Mouse (Mus musculus): Measurements from ENCODE around the gene Pgc. TPM values are rescaled to one million over a fixed set of nuclear protein-coding genes. Genes with fewer than 3 reads are reported as not detected.

Pgc gene
- polyA plus RNA-seq, 1 experiment from 2014 or later: not detected

DNA sequence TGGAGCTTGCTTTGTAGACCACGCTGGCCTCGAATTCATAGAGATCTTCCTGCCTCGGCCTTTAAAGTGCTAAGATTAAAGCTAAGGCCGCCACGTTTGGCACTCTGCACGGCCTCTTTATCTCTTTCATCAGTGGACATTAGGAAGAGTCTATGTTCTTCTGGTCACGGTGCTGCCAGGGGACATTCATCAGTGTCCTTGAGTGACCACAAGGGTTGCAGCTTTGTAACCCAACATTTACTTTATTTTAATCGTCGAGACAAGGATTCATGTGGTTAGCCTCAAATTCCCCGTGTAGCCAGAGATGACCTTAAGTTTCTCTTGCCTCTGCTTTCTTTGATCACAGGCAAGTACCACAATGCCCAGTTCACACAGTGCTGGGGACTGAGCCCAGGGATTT lies 53.8 kb downstream of the Pgc start:
- ATAC-seq (ENCODE audit: low read depth): no peak
- H3K4me1 ChIP-seq (ENCODE audit: control insufficient read depth, insufficient read depth, low read length): no peaks in the 10 kb centered on the region
- H3K36me3 ChIP-seq (ENCODE audit: control insufficient read depth, insufficient read depth, low read length): no peaks in the 10 kb centered on the region
- no peaks in the 10 kb centered on the region for H3K27me3 ChIP-seq (ENCODE audit: control insufficient read depth, insufficient read depth, low read length)
- H3K9ac ChIP-seq (replicated peaks; ENCODE audit: low read depth, low read length): no peak overlapping the region
- H3K27ac ChIP-seq (ENCODE audit: low read depth, low read length): no peak overlapping the region
- no peak overlapping the region for H3K4me3 ChIP-seq (ENCODE audit: low read depth, low read length)
- no peak overlapping the region for H3K4me2 ChIP-seq (ENCODE audit: low read depth, low read length)
- 87% methylated on average over 10 of the region's 10 CpGs for WGBS
- no peaks in the 10 kb centered on the region for H3K9me3 ChIP-seq (ENCODE audit: control insufficient read depth, low read length)

DNA sequence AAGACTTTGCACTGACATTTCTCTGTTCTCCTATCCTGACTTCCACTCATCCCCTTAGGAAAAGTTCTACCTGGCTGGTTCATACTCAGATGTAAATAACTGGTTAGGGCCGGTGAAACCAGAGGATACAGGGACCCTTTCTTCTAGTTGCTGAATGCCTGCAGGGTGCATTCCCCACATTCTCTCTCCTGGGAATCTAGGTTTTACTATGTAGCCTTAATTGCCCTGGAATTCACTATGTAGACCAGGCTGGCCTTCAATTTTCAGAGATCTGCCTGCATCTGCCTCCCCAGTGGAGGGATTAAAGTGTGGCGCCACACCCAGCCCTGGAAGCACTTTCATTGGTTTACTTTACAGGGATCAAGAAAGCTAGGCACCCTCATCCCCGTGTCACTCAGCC lies 55.8 kb downstream of the Pgc start:
- H3K9ac ChIP-seq (replicated peaks; ENCODE audit: low read depth, low read length): no peak overlapping the region
- no peak overlapping the region for H3K4me3 ChIP-seq (ENCODE audit: low read depth, low read length)
- no peaks in the 10 kb centered on the region for H3K36me3 ChIP-seq (ENCODE audit: control insufficient read depth, insufficient read depth, low read length)
- no peaks in the 10 kb centered on the region for H3K9me3 ChIP-seq (ENCODE audit: control insufficient read depth, low read length)
- H3K27ac ChIP-seq (ENCODE audit: low read depth, low read length): no peak overlapping the region
- no peaks in the 10 kb centered on the region for H3K4me1 ChIP-seq (ENCODE audit: control insufficient read depth, insufficient read depth, low read length)
- no peak for ATAC-seq (ENCODE audit: low read depth)
- 82% methylated on average over 3 of the region's 3 CpGs for WGBS
- H3K4me2 ChIP-seq (ENCODE audit: low read depth, low read length): no peak overlapping the region
- no peaks in the 10 kb centered on the region for H3K27me3 ChIP-seq (ENCODE audit: control insufficient read depth, insufficient read depth, low read length)

DNA sequence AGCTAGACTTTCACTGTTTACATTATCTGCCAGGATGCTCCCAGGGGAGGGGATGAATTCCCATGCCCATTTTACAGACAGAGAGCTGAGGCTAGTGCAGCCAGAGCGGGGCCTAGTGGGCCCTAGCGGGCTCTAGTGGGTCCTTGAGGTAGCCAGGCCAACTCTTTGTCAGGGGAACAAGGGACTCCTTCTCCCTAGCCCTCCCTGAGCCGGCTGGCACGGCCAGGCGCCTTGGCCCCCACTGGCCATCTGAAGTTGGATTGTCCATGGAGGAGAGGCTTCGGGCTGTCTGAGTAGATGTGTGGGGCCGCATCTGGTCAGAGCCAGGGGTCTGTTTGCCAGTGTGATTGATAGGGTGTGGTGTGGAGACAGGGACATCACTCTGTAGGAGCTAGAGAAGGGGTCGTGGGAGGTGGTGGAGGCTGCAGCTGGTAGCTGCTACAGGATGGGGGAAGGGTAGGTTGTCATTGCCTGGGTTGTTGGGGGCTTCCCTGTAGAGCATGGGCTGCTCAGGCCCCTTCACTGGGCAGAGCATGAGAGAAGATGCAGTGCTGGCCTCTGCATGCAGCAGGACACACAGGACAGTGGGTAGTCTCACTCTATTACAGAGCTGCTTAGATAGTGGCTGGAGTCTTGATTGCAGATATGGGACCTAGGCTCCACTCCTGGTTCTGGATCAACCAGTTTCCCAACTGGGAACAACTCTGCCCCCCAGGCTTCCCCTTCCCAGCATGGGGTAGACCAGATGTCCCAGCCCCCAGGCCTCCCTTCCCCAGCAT lies 57.0 kb downstream of the Pgc start:
- H3K9ac ChIP-seq (replicated peaks; ENCODE audit: low read depth, low read length): no peak overlapping the region
- no peaks in the 10 kb centered on the region for H3K4me1 ChIP-seq (ENCODE audit: control insufficient read depth, insufficient read depth, low read length)
- H3K27ac ChIP-seq (ENCODE audit: low read depth, low read length): no peak overlapping the region
- H3K36me3 ChIP-seq (ENCODE audit: control insufficient read depth, insufficient read depth, low read length): no peaks in the 10 kb centered on the region
- no peaks in the 10 kb centered on the region for H3K27me3 ChIP-seq (ENCODE audit: control insufficient read depth, insufficient read depth, low read length)
- no peak overlapping the region for H3K4me3 ChIP-seq (ENCODE audit: low read depth, low read length)
- no peaks in the 10 kb centered on the region for H3K9me3 ChIP-seq (ENCODE audit: control insufficient read depth, low read length)
- no peak overlapping the region for H3K4me2 ChIP-seq (ENCODE audit: low read depth, low read length)
- WGBS: 83% methylated on average over 8 of the region's 8 CpGs
- no peak for ATAC-seq (ENCODE audit: low read depth)

Other genes with a start within 250 kb of the Pgc start
- gene Taf8, start 224.6 kb upstream of the Pgc start, polyA plus RNA-seq (2014; fragmentation: Nextera tagmentation; extraction: Ambion mirVana): 16.4 and 17.1 TPM in 2 replicates
- 49.1 and 72.4 TPM in 2 replicates for gene Ccnd3, start 221.8 kb upstream of the Pgc start, polyA plus RNA-seq (2014; fragmentation: Nextera tagmentation; extraction: Ambion mirVana)
- 32.7 and 35.0 TPM in 2 replicates for gene Bysl, start 115.3 kb upstream of the Pgc start, polyA plus RNA-seq (2014; fragmentation: Nextera tagmentation; extraction: Ambion mirVana)
- gene Med20, start 115.3 kb upstream of the Pgc start, polyA plus RNA-seq (2014; fragmentation: Nextera tagmentation; extraction: Ambion mirVana): 38.1 and 43.4 TPM in 2 replicates
- 2.3 and 2.9 TPM in 2 replicates for gene Gm20517, start 115.3 kb upstream of the Pgc start, polyA plus RNA-seq (2014; fragmentation: Nextera tagmentation; extraction: Ambion mirVana)
- 5.9 and 6.5 TPM in 2 replicates for gene Usp49, start 96.2 kb upstream of the Pgc start, polyA plus RNA-seq (2014; fragmentation: Nextera tagmentation; extraction: Ambion mirVana)
- 296 and 305 TPM in 2 replicates for gene Tomm6, start 38.5 kb upstream of the Pgc start, polyA plus RNA-seq (2014; fragmentation: Nextera tagmentation; extraction: Ambion mirVana)
- gene Frs3, start 37.8 kb upstream of the Pgc start, polyA plus RNA-seq (2014; fragmentation: Nextera tagmentation; extraction: Ambion mirVana): 33.3 and 41.9 TPM in 2 replicates
- gene Gm21981, start 32.4 kb upstream of the Pgc start, polyA plus RNA-seq (2014; fragmentation: Nextera tagmentation; extraction: Ambion mirVana): 2.0 and 7.7 TPM in 2 replicates
- gene Prickle4, start 32.1 kb upstream of the Pgc start, polyA plus RNA-seq (2014; fragmentation: Nextera tagmentation; extraction: Ambion mirVana): 0.68 and 4.4 TPM in 2 replicates
- 1.8 and 2.1 TPM in 2 replicates for gene Tfeb, start 10.2 kb downstream of the Pgc start, polyA plus RNA-seq (2014; fragmentation: Nextera tagmentation; extraction: Ambion mirVana)
- gene Mdfi, start 107.8 kb downstream of the Pgc start, polyA plus RNA-seq (2014; fragmentation: Nextera tagmentation; extraction: Ambion mirVana): 2.7 and 5.3 TPM in 2 replicates
- 28.7 and 29.1 TPM in 2 replicates for gene Foxp4, start 197.8 kb downstream of the Pgc start, polyA plus RNA-seq (2014; fragmentation: Nextera tagmentation; extraction: Ambion mirVana)

All from neural tube, embryonic 14.5 days (tissue).